Mouse (Mus musculus): ENCODE measurements around the gene Pou3f4.
"Not testable (repeated sequence)": the region's sequence is repeated elsewhere in the genome, so short reads cannot be mapped to it uniquely, and the experiment has no call there.

Pou3f4 gene

GRCm38 (mm10) chrX:110814151-110814571 is at the start of gene Pou3f4:
Pou3f4 (plus strand) TSS chrX:110814280.
- in situ Hi-C loops (cut with MboI, MseI), result no loop called here

GRCm38 (mm10) chrX:110765939-110766338 is 48.1 kb upstream of the Pou3f4 start:
- in situ Hi-C loops (cut with MboI, MseI), result no loop called here

GRCm38 (mm10) chrX:110774807-110775206 is 39.3 kb upstream of the Pou3f4 start:
- in situ Hi-C loops (cut with MboI, MseI), result not testable (repeated sequence)

- in situ Hi-C loops (cut with MboI, MseI), result no loop called here
Measured at GRCm38 (mm10) chrX:110802502-110802901, 11.6 kb upstream of the Pou3f4 start.

- in situ Hi-C loops (cut with MboI, MseI), result no loop called here
Measured at GRCm38 (mm10) chrX:110810001-110810578, 4.0 kb upstream of the Pou3f4 start.

GRCm38 (mm10) chrX:110810753-110811506 is 3.1 kb upstream of the Pou3f4 start:
- in situ Hi-C loops (cut with MboI, MseI), result no loop called here

- in situ Hi-C loops (cut with MboI, MseI), result no loop called here
Measured at GRCm38 (mm10) chrX:110812071-110812470, 2.0 kb upstream of the Pou3f4 start.

- in situ Hi-C loops (cut with MboI, MseI), result no loop called here
Measured at GRCm38 (mm10) chrX:110813401-110813800, 679 bp upstream of the Pou3f4 start.

GRCm38 (mm10) chrX:110814592-110815548 is 790 bp downstream of the Pou3f4 start:
- in situ Hi-C loops (cut with MboI, MseI), result no loop called here

- in situ Hi-C loops (cut with MboI, MseI), result no loop called here
Measured at GRCm38 (mm10) chrX:110815549-110815930, 1.5 kb downstream of the Pou3f4 start.

GRCm38 (mm10) chrX:110816609-110817008 is 2.5 kb downstream of the Pou3f4 start:
- in situ Hi-C loops (cut with MboI, MseI), result no loop called here

- in situ Hi-C loops (cut with MboI, MseI), result no loop called here
Measured at GRCm38 (mm10) chrX:110817211-110817610, 3.1 kb downstream of the Pou3f4 start.

- in situ Hi-C loops (cut with MboI, MseI), result loop anchor here (10.0 kb wide), 1 partner anchor 1103 kb away; no protein-coding TSS in a partner anchor
Measured at GRCm38 (mm10) chrX:110837450-110837849, 23.4 kb downstream of the Pou3f4 start.

- in situ Hi-C loops (cut with MboI, MseI), result no loop called here
Measured at GRCm38 (mm10) chrX:110851300-110851699, 37.2 kb downstream of the Pou3f4 start.

Data from regulatory T cell (primary cell).